Mouse (Mus musculus) testis, adult 2 months (tissue): ENCODE results near the gene Ndufb2.

ENCODE experiments used
- CTCF ChIP-seq: fragments of 200-500 bp; IDR thresholded peaks from 2 replicates; pipeline ENCODE4 v1.5.1; 2012; ENCODE audit warnings: low read depth, mild to moderate bottlenecking, inconsistent platforms, low read length, moderate library complexity; ENCODE audit not compliant: control insufficient read depth, insufficient read depth, insufficient replicate concordance
- POLR2A ChIP-seq: fragments of 200-500 bp; IDR thresholded peaks from 2 replicates; pipeline ENCODE4 v1.6.1; 2012; ENCODE audit warnings: low read depth, mild to moderate bottlenecking, inconsistent platforms, low read length, moderate library complexity; ENCODE audit not compliant: control insufficient read depth

DNA sequence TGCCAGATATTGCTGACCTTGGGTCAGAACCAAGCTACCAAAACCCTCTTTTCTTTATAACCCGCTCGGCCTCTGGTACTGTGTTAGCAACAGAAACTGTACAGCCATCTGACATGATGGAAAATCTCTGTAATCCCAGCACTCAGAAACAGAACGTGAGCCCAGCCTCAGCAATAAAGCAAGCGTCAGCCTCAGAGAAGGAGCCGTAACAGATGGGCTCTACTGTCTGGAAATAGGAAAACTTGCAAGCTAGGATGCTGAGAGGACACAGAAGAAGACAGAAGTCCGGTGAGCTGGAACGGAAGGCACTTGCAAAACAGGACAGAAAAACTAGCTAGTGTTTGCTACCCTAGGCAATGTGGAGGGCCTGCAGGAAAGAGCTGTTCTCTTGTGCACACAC lies 46.9 kb upstream of the Ndufb2 start:
- no peak for TF ChIP-seq POLR2A
- no peak for TF ChIP-seq CTCF
